Mouse (Mus musculus) kidney, postnatal 25 days (tissue): Measurements from ENCODE around the gene Figla.
"Not testable (repeated sequence)": the region's sequence is repeated elsewhere in the genome, so short reads cannot be mapped to it uniquely, and the experiment has no call there.

Source experiments
- DNase-seq, 2 experiments: peaks; one replicate each; pipeline ENCODE4 v3.0.0; 2021; ENCODE audit warnings: mixed read lengths in 2 of 2

Figla gene

DNA sequence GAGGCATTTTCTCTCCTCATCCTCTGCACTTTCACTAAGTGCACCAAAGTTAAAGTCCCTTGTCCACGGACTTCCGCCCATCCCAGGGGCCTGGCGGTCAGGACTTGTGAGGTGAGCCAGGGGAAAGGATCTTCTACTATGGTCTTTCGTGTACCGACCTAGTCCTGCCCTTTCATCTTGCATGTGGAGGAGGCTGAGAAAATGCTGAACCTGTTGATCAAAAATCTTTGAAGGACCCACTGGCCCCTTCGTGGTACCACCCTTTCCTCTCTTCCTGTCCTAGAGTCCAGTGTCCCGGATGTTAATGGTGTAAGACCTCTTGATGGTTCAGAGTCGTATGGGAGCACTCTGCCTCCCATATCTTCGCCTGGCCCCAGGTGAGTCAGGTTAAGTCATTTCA is at the start of gene Figla:
Gene Figla (plus strand): TSS at position 301 of the 400 bp plus-strand sequence.
- DNase-seq: no peak

GRCm38 (mm10) chr6:85966686-85967085 is 49.3 kb upstream of the Figla start:
- DNase-seq: no peak

GRCm38 (mm10) chr6:85969889-85970288 is 46.1 kb upstream of the Figla start:
- DNase-seq: no peak

- no peak for DNase-seq
These were observed 43.3 kb upstream of the Figla start for GRCm38 (mm10) chr6:85972699-85973098.

- no peak for DNase-seq
These were observed 42.6 kb upstream of the Figla start for GRCm38 (mm10) chr6:85973336-85973735.

DNA sequence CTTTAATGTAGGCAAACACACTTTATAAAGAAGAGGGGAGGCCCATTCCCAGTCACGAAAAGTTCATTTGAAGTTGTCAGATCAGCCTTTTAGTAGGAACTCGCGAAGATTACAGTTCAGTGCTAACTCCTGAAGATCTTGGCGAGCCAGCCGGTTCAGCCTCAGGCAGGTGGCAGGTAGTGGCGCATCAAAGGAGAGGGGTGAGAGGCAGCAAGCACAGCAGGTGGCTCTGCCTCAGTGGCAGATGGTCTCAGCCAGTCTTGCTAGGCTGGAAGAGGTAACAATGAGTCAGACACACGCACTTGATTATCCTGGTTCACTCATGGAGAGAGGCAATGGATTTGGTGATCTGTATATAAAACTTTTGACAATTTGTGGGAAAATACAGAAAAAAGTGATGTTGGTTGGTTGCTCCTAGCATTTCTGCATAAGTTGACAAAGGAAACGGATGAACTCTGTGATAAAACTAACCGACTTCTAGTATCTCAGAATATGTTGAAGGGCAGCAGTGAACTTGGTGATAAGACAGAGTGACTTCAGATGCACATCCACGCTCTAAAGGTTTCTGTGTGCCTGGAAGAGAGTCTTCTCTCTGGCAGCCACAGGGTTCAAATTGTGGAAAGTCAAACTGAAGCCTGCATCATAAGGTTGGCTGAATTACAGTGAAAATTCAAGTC is 40.9 kb upstream of the Figla start:
- no peak for DNase-seq

DNA sequence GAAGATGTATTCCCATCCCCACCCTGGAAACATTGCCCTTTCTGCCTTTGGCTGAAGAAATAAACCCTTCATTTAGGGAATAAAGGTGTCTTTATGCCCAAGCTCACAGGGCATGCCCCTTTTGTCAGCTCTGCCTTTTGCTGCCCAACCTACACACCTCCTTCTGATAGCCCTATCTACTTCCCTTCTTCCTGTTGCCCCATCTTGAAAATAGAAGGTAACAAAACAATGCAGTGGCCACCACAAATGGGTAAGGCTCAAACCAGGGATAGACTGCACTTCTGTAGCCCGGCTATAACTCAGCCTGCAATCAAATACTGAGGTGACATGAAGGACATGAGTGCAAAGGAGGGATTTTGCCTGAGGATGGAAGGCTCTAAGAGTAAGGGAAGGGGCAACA is 40.2 kb upstream of the Figla start:
- DNase-seq: no peak

DNA sequence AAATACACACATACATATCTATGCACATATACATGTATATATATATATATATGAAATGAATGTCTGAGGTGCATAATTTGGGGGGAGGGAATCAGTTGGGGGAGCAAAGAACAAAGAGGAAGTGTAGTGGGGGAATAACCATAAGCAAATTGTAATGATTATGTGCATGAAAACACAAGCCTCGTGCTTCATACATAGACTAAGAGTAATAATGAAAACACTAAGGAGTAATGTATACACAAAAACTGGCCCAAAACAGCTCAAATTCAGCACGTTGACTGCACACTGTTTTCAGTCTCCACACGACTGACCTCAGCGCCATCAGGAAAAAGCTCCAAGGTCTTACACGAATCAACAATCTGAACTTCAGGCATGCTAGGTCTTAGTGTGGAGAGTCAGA is 39.7 kb upstream of the Figla start:
- DNase-seq: no peak

GRCm38 (mm10) chr6:85978736-85979135 is 37.2 kb upstream of the Figla start:
- not testable (repeated sequence) for DNase-seq

DNA sequence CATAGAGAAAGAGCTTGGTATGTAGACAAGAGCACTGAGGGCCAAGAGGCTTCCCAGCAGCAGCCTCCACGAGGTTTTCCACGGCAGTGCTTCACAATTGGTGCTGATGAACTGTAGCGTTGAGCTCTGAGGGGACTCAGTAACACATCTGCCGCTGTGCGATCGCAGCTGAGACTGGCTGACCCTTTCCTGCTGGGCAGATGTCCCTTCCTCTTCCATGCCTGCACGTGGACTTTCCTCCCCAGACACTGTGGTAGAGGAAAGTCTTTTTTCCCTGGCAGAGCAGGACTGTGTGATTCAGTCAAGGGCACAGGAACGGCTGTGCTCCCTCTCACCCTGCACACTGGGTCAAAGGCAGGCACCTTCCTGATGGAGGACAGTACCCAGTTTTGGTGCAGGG is 31.6 kb upstream of the Figla start:
- DNase-seq: no peak

DNA sequence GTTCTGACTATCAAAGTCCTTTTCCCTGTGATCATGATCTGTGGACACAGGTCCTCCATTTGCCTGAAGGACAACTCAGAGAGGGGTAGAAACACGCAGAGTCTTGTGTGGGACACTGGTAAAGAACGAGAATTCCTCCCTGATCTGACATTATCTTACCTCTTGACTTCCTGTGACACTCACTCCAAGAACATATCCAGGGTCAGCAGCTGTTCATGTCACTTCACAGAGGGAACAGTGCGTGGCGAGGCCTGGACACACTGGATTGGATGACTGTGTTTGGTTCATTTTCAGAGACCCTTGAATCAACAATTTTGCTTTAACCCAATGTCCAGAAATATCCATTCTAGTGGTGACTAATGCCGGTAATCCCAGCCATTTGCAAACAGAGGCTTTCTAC is 26.4 kb upstream of the Figla start:
- not testable (repeated sequence) for DNase-seq

- DNase-seq: not testable (repeated sequence)
These were observed 25.2 kb upstream of the Figla start for GRCm38 (mm10) chr6:85990774-85991173.

GRCm38 (mm10) chr6:86003405-86003925 is 12.5 kb upstream of the Figla start:
- DNase-seq: no peak

DNA sequence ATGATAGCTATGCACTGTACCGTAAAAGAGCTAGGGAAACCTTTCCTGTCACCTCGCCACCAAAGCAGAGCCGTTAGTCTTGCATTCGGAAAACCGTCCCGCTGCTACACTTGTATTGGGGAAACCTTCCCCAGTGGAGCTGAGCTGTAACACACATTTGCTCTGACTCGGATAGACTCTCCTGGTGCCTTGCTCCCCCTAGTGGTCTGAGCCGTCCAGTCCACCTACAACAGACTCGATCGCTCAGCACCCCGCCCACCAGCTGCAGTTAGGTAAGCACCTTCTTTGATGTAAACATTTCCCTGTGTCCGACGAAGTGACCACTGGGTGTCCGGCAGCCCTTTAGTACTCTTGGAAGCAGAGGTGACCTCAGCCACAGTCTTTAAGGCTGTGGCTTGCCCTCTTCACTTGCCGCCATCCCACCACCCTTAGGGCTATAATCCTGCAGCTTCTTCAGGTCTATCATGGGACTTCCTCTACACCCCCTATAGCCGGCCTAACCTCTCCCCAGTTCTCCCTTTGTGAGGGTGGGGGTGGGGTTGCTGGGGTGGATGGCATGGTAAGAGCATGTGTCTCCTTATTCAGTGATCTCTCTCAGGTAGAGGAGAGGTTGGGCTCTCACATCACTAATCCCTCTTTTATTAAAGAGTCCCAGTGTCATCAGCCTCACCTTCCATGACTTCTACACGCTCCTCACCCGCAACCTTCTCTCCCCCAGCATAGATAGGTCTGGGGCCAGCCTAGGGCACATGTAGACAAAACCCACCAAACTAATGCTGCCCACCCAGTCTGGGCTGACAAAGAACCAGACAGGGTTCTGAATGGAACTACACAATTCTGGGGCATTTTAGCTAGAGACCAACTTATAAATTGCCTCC is 11.5 kb upstream of the Figla start:
- DNase-seq: peak; percentile 79 to 84

GRCm38 (mm10) chr6:86009980-86010379 is 6.0 kb upstream of the Figla start:
- DNase-seq: peak; percentile 57 to 60

- DNase-seq: not testable (repeated sequence)
These were observed 1.2 kb upstream of the Figla start for GRCm38 (mm10) chr6:86014812-86015211.

DNA sequence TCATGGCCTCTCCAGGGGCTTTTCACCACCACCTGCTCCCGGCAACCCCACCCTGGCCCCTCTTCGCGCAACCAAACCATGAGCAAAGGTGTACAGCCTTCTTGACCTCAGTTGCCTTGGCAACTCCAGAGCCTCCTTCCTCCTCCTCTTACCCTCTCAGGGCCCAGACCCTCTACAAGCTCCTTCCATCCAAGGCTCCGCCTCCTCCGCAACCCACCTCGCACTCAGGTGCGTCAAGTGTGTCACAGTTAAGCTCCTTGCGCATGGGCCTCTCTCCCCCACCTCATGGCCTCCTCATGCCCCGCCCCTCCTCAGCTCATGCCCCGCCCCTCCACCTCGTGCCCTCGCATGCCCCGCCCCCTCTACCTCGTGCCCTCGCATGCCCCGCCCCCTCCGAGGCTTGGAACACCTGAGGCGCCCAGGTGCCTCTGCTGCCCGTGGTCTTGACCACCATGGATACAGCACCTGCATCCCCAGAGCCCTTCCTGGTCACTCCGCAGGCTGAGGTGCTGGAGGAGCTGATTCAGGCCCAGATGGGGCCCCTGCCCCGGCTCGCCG is 901 bp downstream of the Figla start:
- DNase-seq: no peak

DNA sequence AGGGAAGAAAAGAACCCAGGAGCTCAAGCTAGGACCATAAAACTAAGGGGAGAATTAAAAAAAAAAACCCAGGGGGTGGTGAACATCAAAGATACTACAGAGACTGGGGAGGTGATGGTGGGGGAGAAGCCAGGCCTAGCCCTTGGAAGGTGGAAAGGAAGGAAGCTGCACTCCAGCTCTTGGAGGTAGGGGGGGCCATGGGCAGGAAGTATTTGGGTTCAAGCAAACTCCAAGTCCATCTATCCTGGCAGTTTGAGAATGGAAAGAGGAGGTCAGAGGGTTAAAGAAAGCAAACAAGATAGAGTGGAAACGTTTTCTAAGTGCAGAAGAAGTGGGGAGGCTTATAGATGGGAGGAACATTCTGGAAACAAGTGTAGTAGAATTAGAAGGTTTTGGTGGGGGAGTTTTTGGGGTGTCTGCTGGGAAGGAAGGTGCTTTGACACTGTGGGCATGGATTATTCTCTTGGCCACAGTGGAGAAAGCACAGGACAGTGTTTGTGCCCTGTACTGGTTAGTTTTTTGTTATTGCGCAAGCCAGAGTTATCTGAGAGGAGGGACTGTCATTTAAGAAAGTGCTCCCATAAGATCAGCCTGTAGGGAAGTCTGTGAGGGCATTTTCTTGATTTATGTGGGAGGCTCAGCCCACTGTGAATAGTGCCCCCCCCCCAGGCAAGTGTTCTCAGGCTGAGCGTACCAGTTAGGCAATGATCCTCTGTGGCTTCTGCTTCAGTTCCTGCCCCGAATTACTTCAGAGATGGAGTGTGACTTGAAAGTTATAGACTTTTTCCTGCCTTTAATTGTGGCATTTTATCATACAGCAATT is 3.7 kb downstream of the Figla start:
- no peak for DNase-seq

- peak in 1 of 2 experiments; percentile 70 for DNase-seq
These were observed 5.0 kb downstream of the Figla start for GRCm38 (mm10) chr6:86020948-86021347.

- DNase-seq: no peak
These were observed 10.8 kb downstream of the Figla start for GRCm38 (mm10) chr6:86026632-86027292.

DNA sequence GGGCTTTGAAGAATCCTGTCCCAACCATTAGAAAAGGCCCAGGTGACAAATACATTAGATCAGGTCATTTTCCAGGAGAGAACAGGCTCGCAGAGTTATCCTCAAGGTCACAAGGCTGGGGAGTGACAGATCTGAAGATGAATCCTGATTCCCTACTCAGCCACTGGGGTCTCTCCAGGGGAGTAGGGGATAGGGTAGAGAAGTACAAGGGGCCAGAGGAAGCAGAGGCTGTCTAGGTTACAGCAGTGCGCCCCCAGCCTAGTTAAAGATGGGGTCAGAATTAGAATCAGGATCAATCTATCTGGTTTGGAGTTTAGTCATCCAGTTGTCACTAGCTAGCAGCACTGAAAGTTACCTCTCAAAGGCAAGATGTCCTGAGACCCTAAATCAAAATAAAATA is 12.2 kb downstream of the Figla start:
- no peak for DNase-seq
